Mouse (Mus musculus) midbrain, embryonic 16.5 days (tissue): ENCODE data around the gene Svopl. TPM values are rescaled to one million over a fixed set of nuclear protein-coding genes. Genes with fewer than 3 reads are reported as not detected.

Experiments used
- ATAC-seq: fragments of 200-750 bp; cut with Nextera tagmentation; 2 replicates; pipeline ENCODE4 v1.8.0; 2017; ENCODE audit warnings: moderate TSS enrichment
- H3K27ac ChIP-seq: fragments of 300-500 bp; sonication (generic); 2 replicates; pipeline ENCODE4 v1.5.1; 2014; ENCODE audit warnings: mild to moderate bottlenecking, low read length, mixed read lengths
- H3K27me3 ChIP-seq: fragments of 300-500 bp; sonication (generic); 2 replicates; pipeline ENCODE4 v1.6.1; 2014; ENCODE audit warnings: low read depth, low read length, mixed read lengths; ENCODE audit not compliant: control insufficient read depth, insufficient read depth
- H3K36me3 ChIP-seq: fragments of 300-500 bp; sonication (generic); 2 replicates; pipeline ENCODE4 v1.6.1; 2014; ENCODE audit warnings: mild to moderate bottlenecking, low read length, moderate library complexity, mixed read lengths; ENCODE audit not compliant: control insufficient read depth, insufficient read depth
- H3K4me1 ChIP-seq: fragments of 300-500 bp; sonication (generic); 2 replicates; pipeline ENCODE4 v1.6.1; 2014; ENCODE audit warnings: mild to moderate bottlenecking, low read length, mixed read lengths; ENCODE audit not compliant: control insufficient read depth, insufficient read depth
- H3K4me2 ChIP-seq: fragments of 300-500 bp; sonication (generic); 2 replicates; pipeline ENCODE4 v1.6.1; 2014; ENCODE audit warnings: mild to moderate bottlenecking, low read length, mixed read lengths
- H3K4me3 ChIP-seq: fragments of 300-500 bp; sonication (generic); 2 replicates; pipeline ENCODE4 v1.5.1; 2014; ENCODE audit warnings: low read depth, mild to moderate bottlenecking, low read length, moderate library complexity, mixed read lengths
- H3K9ac ChIP-seq: fragments of 300-500 bp; sonication (generic); 2 replicates; pipeline ENCODE4 v1.6.1; 2014; ENCODE audit warnings: low read depth, low read length, mixed read lengths
- H3K9me3 ChIP-seq: fragments of 300-500 bp; sonication (generic); replicated peaks from 2 replicates; pipeline ENCODE4 v1.6.1; 2014; ENCODE audit warnings: mild to moderate bottlenecking, low read length, mixed read lengths; ENCODE audit not compliant: control insufficient read depth, poor library complexity, severe bottlenecking
- WGBS: fragments of 180-500 bp; shearing (Covaris S2); extraction: QIAGEN DNeasy Blood & Tissue Kit; methylation state at CpG from one replicate; pipeline ENCODE4 v1.1.7; 2014; 5-methylcytosine and 5-hydroxymethylcytosine counted together
- polyA plus RNA-seq: library from polyadenylated mRNA; unstranded; fragments of >200 nt; fragmentation: Nextera tagmentation; extraction: Ambion mirVana; gene quantifications from 2 replicates; pipeline ENCODE4 v1.2.1, GENCODE M21; 2015

Svopl gene
- polyA plus RNA-seq, 1 experiment from 2014 or later, result 0.88 TPM

GRCm38 (mm10) chr6:38071256-38071655, 24.5 kb upstream of the Svopl start:
- no peaks in the 10 kb centered on the region for H3K27me3 ChIP-seq
- H3K4me3 ChIP-seq, result no peak overlapping the region
- 97% methylated on average over 4 of the region's 4 CpGs for WGBS

GRCm38 (mm10) chr6:38066215-38066614, 19.4 kb upstream of the Svopl start:
- peak; percentile 96 for ATAC-seq
- Histone ChIP-seq H3K4me2 (peak overlapping the region; percentile 15; the same call in 1 of the 2 replicates), H3K27ac (no peak overlapping the region)

More at GRCm38 (mm10) chr6:38071256-38071655, 24.5 kb upstream of the Svopl start:
- H3K27ac ChIP-seq, result no peak overlapping the region
- H3K36me3 ChIP-seq, result no peaks in the 10 kb centered on the region
- H3K4me1 ChIP-seq, result no peaks in the 10 kb centered on the region
- H3K4me2 ChIP-seq, result no peak overlapping the region
- no peak overlapping the region for H3K9ac ChIP-seq
- ATAC-seq, result no peak
- H3K9me3 ChIP-seq, result no peaks in the 10 kb centered on the region

GRCm38 (mm10) chr6:38065501-38066122, 18.8 kb upstream of the Svopl start:
- no peak overlapping the region for H3K4me3 ChIP-seq
- H3K36me3 ChIP-seq, result no peaks in the 10 kb centered on the region
- no peak overlapping the region for H3K4me2 ChIP-seq
- peak; percentile 78 for ATAC-seq
- WGBS, result 80% methylated on average over 11 of the region's 11 CpGs
- H3K4me1 ChIP-seq, result peaks cover 8% of the 10 kb centered on the region; the same call in 1 of the 2 replicates
- H3K9ac ChIP-seq, result peak overlapping the region; percentile 25; the same call in 1 of the 2 replicates
- no peak overlapping the region for H3K27ac ChIP-seq
- H3K9me3 ChIP-seq, result no peaks in the 10 kb centered on the region
- H3K27me3 ChIP-seq, result no peaks in the 10 kb centered on the region

More at GRCm38 (mm10) chr6:38066215-38066614, 19.4 kb upstream of the Svopl start:
- Histone ChIP-seq H3K9ac (0 out of 2 replicates have a peak overlapping the region, but pooled peaks have one; percentile 30), H3K27me3 (no peaks in the 10 kb centered on the region), H3K4me1 (peaks cover 8% of the 10 kb centered on the region; the same call in 1 of the 2 replicates), H3K9me3 (no peaks in the 10 kb centered on the region), H3K36me3 (no peaks in the 10 kb centered on the region), H3K4me3 (no peak overlapping the region)
- WGBS, result 2% methylated on average over 5 of the region's 5 CpGs

- peaks cover 8% of the 10 kb centered on the region; the same call in 1 of the 2 replicates for H3K4me1 ChIP-seq
- 59% methylated on average over 3 of the region's 3 CpGs for WGBS
- H3K27me3 ChIP-seq, result no peaks in the 10 kb centered on the region
- H3K4me2 ChIP-seq, result no peak overlapping the region
- no peaks in the 10 kb centered on the region for H3K36me3 ChIP-seq
- H3K9me3 ChIP-seq, result no peaks in the 10 kb centered on the region
- H3K4me3 ChIP-seq, result no peak overlapping the region
- no peak overlapping the region for H3K27ac ChIP-seq
- no peak for ATAC-seq
- H3K9ac ChIP-seq, result no peak overlapping the region
Observed at GRCm38 (mm10) chr6:38065122-38065500, 18.3 kb upstream of the Svopl start.

GRCm38 (mm10) chr6:38064621-38065020, 17.8 kb upstream of the Svopl start:
- no peak overlapping the region for H3K27ac ChIP-seq
- H3K9ac ChIP-seq, result no peak overlapping the region
- no peak overlapping the region for H3K4me2 ChIP-seq
- peaks cover 8% of the 10 kb centered on the region; the same call in 1 of the 2 replicates for H3K4me1 ChIP-seq
- H3K36me3 ChIP-seq, result no peaks in the 10 kb centered on the region
- no peak for ATAC-seq
- no peaks in the 10 kb centered on the region for H3K27me3 ChIP-seq
- no peaks in the 10 kb centered on the region for H3K9me3 ChIP-seq
- whole genome bisulfite sequencing, result 66% methylated on average over 2 of the region's 2 CpGs
- no peak overlapping the region for H3K4me3 ChIP-seq

GRCm38 (mm10) chr6:38058805-38059204, 12.0 kb upstream of the Svopl start:
- no peak overlapping the region for H3K4me3 ChIP-seq
- H3K9ac ChIP-seq, result no peak overlapping the region
- no peaks in the 10 kb centered on the region for H3K9me3 ChIP-seq
- H3K27me3 ChIP-seq, result no peaks in the 10 kb centered on the region
- H3K27ac ChIP-seq, result no peak overlapping the region
- ATAC-seq, result no peak
- H3K4me1 ChIP-seq, result no peaks in the 10 kb centered on the region
- no peaks in the 10 kb centered on the region for H3K36me3 ChIP-seq
- WGBS, result 55% methylated on average over 5 of the region's 5 CpGs
- no peak overlapping the region for H3K4me2 ChIP-seq

GRCm38 (mm10) chr6:38055471-38056330, 8.9 kb upstream of the Svopl start:
- H3K36me3 ChIP-seq, result no peaks in the 10 kb centered on the region
- no peaks in the 10 kb centered on the region for H3K27me3 ChIP-seq
- H3K9ac ChIP-seq, result no peak overlapping the region
- H3K4me2 ChIP-seq, result no peak overlapping the region
- no peak for ATAC-seq
- H3K27ac ChIP-seq, result no peak overlapping the region
- H3K9me3 ChIP-seq, result no peaks in the 10 kb centered on the region
- H3K4me1 ChIP-seq, result no peaks in the 10 kb centered on the region
- WGBS, result 86% methylated on average over 15 of the region's 15 CpGs
- H3K4me3 ChIP-seq, result no peak overlapping the region

GRCm38 (mm10) chr6:38049601-38050000, 2.8 kb upstream of the Svopl start:
- no peak for ATAC-seq
- Histone ChIP-seq H3K9ac (no peak overlapping the region), H3K4me3 (no peak overlapping the region), H3K4me1 (no peaks in the 10 kb centered on the region), H3K4me2 (no peak overlapping the region), H3K9me3 (no peaks in the 10 kb centered on the region), H3K27me3 (no peaks in the 10 kb centered on the region), H3K27ac (no peak overlapping the region), H3K36me3 (no peaks in the 10 kb centered on the region)
- WGBS, result 95% methylated on average over 6 of the region's 6 CpGs
